Mouse (Mus musculus): ENCODE data around the gene Bahcc1. TPM values are rescaled to one million over a fixed set of nuclear protein-coding genes. Genes with fewer than 3 reads are reported as not detected.
A peak's percentile ranks its signal among the peaks of the same experiment; 100 is the strongest.

Bahcc1 gene
- polyA plus RNA-seq, 1 experiment from 2014 or later: 16.8 TPM

DNA sequence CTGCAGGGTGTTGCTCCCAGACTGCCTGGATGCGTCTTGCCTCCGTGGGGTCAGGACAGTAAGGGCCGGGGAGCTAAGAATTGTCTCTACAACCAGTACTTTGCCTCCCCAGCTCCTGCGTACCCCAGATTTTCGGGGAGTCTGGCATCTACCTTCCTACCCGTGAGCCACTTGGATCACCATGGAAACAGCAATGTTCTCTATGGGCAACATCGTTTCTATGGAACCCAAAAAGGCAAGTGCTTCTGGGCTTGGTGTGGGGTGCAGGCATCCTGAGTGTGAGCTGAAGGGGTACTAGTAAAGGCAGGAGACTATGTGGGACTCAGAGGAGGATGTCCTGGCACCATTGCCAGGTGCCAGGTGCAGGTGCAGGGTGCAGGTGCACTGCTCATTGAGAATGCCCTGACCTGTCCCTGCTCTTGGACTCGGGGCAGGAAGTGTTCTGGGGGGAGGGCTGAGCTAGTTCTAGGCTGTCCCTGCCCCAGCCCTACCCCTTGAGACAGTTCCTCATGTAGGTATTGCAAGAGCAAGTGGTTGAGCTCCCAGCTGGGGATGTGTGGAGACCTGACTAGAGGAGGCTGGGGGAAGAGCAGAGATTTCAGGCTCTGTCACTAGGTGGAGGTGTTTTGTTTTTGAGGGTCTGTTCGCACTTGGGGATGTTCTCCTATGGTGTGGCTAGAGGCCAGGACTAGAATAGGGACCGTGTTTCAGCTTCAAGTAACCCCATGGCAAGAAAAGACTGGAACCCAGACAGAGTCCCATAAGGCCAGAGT is 35.6 kb downstream of the Bahcc1 start:
- Histone ChIP-seq H3K9me3 (no peaks in the 10 kb centered on the region), H3K36me3 (peaks cover 52% of the 10 kb centered on the region), H3K27ac (no peak overlapping the region), H3K4me1 (peaks cover 48% of the 10 kb centered on the region), H3K4me3 (no peak overlapping the region), H3K9ac (no peak overlapping the region), H3K4me2 (replicated peaks) (no peak overlapping the region), H3K27me3 (no peaks in the 10 kb centered on the region)
- 87% methylated on average over 10 of the region's 10 CpGs for WGBS
- ATAC-seq (ENCODE audit: insufficient number of reproducible peaks, insufficient read depth, low FRiP score, low TSS enrichment): no peak

DNA sequence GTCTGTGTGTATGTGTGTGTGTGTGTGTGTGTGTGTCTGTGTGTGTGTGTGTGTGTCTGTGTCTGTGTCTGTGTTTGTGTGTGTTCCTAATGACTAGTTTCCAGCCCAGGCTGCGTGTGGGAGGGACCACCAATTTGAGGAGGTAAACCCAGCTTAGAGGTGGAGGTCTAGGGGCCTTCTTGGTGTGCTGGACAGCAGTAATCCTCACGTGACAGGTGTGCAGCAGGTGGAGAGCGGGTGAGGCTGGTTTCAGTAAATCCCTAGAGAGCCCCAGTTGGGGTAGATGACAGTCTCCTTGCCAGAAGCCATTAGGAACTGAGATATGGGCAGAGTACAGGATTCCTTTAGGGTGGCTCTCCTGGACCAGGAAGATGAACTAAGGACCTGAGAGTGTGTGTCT is 36.3 kb downstream of the Bahcc1 start:
- Histone ChIP-seq H3K9ac (no peak overlapping the region), H3K9me3 (no peaks in the 10 kb centered on the region), H3K36me3 (peaks cover 58% of the 10 kb centered on the region), H3K4me2 (replicated peaks) (no peak overlapping the region), H3K4me1 (peaks cover 41% of the 10 kb centered on the region), H3K27ac (0 out of 2 replicates have a peak overlapping the region, but pooled peaks have one; percentile 7), H3K4me3 (no peak overlapping the region), H3K27me3 (no peaks in the 10 kb centered on the region)
- no peak for ATAC-seq (ENCODE audit: insufficient number of reproducible peaks, insufficient read depth, low FRiP score, low TSS enrichment)
- 87% methylated on average over 3 of the region's 3 CpGs for WGBS

DNA sequence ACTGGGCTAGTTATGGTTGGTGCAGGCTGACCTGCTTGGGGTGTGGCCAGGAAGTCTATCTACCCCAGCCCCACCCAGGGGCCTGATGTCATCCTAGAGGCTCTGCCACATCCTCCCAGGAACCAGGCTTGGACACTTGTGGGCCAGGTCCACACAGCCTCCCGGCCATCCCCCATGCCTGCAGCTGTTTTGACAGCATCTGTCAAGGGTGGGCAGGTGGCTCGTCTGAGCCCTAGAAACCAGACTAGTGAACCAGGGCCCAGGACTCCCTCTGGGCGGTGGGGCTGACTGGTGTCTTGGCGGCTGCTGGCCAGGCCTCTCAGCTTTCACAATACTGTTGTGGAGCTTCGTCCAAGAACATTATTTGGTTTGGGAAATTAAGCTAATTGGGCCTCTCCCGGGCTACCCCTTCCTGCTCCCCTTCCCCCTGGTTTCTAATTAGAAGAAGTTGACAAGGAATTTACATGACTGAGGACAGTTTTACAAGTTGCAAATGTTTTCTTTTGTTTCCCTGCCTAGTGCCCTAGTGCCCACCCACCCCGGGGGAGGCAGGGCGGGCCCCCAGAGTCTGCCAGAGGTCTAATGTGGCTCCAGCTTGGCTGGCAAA is 36.9 kb downstream of the Bahcc1 start:
- 30% methylated on average over 8 of the region's 8 CpGs for WGBS
- no peaks in the 10 kb centered on the region for H3K9me3 ChIP-seq
- no peaks in the 10 kb centered on the region for H3K27me3 ChIP-seq
- no peak overlapping the region for H3K4me3 ChIP-seq
- no peak for ATAC-seq (ENCODE audit: insufficient number of reproducible peaks, insufficient read depth, low FRiP score, low TSS enrichment)
- peaks cover 36% of the 10 kb centered on the region for H3K4me1 ChIP-seq
- H3K27ac ChIP-seq: peak overlapping the region; percentile 7; the same call in 1 of the 2 replicates
- no peak overlapping the region for H3K9ac ChIP-seq
- H3K36me3 ChIP-seq: peaks cover 64% of the 10 kb centered on the region
- H3K4me2 ChIP-seq (replicated peaks): no peak overlapping the region

DNA sequence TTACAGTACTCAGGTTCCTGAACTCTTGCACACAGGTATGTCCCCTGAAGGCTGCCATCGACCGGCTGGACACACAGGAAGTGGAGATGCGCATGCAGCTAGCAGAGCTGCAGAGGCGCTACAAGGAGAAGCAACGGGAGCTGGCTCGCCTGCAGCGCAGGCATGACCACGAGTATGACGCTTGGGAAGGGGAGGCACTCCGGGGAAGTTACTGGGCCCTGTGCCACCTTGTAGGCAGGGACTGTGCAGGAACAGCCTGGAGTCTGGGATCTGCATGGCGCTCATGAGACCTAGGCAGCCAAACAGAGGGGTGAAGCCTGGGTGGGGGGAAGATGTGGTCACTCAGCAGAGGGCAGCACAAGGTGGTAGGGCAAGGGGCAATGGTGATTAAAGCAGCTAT is 46.6 kb downstream of the Bahcc1 start:
- 0 out of 2 replicates have a peak overlapping the region, but pooled peaks have one; percentile 30 for H3K27ac ChIP-seq
- no peak overlapping the region for H3K4me3 ChIP-seq
- H3K27me3 ChIP-seq: no peaks in the 10 kb centered on the region
- ATAC-seq (ENCODE audit: insufficient number of reproducible peaks, insufficient read depth, low FRiP score, low TSS enrichment): no peak
- H3K9ac ChIP-seq: no peak overlapping the region
- peaks cover 94% of the 10 kb centered on the region for H3K36me3 ChIP-seq
- 84% methylated on average over 11 of the region's 11 CpGs for WGBS
- no peak overlapping the region for H3K4me2 ChIP-seq (replicated peaks)
- H3K4me1 ChIP-seq: peaks cover 19% of the 10 kb centered on the region; the same call in 1 of the 2 replicates
- H3K9me3 ChIP-seq: no peaks in the 10 kb centered on the region

DNA sequence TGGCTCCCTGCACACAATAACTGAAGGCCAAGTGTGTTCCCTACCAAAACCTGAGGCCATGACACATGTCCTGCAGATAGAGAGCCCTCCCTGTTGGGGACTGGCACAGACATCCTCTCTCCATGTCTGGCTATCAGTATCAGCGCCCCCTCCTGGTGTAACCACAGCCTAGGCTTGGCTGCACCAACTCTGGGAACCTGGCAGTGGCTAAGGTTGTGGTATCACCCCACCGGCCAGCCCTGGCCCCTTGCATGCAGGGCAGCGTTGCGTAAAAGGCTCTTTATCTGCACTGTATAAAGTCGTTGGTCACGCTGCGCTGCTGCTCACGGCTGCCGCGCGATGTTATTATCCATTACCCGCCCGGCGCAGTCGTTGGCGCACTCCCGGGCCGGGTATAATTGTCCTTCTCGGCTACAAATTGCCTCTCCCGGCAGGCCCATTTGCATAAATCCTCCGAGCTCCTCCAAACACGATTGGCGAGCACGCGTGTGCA is 47.6 kb downstream of the Bahcc1 start:
- H3K9me3 ChIP-seq: no peaks in the 10 kb centered on the region
- H3K27ac ChIP-seq: peak overlapping the region; percentile 0; the same call in 1 of the 2 replicates
- no peak overlapping the region for H3K4me3 ChIP-seq
- peaks cover 19% of the 10 kb centered on the region; the same call in 1 of the 2 replicates for H3K4me1 ChIP-seq
- H3K36me3 ChIP-seq: peaks cover 94% of the 10 kb centered on the region
- H3K27me3 ChIP-seq: no peaks in the 10 kb centered on the region
- ATAC-seq (ENCODE audit: insufficient number of reproducible peaks, insufficient read depth, low FRiP score, low TSS enrichment): no peak
- no peak overlapping the region for H3K4me2 ChIP-seq (replicated peaks)
- H3K9ac ChIP-seq: no peak overlapping the region
- WGBS: 53% methylated on average over 25 of the region's 25 CpGs

DNA sequence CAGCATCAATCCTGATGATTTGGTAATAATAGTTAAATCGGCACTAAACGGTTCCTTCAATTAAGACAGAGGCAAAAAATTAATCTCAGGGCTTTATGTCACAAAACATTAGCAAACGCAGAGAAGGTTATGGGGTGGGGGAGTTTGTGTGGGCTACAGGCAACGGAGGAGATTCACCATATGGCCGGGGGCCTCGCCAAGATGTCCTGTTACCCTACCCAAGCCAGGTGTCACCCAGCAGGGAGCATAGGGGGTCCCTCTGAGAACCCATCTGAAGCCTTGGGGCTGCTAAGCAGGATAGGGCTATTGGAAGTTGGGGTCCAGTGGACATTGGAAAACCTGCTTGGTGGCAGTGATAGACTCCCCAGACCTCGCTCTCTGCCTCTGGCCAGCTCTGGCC is 48.0 kb downstream of the Bahcc1 start:
- H3K4me3 ChIP-seq: no peak overlapping the region
- no peaks in the 10 kb centered on the region for H3K9me3 ChIP-seq
- WGBS: 61% methylated on average over 7 of the region's 7 CpGs
- H3K4me2 ChIP-seq (replicated peaks): no peak overlapping the region
- H3K4me1 ChIP-seq: peaks cover 19% of the 10 kb centered on the region; the same call in 1 of the 2 replicates
- H3K9ac ChIP-seq: no peak overlapping the region
- ATAC-seq (ENCODE audit: insufficient number of reproducible peaks, insufficient read depth, low FRiP score, low TSS enrichment): no peak
- 0 out of 2 replicates have a peak overlapping the region, but pooled peaks have one; percentile 6 for H3K27ac ChIP-seq
- H3K27me3 ChIP-seq: no peaks in the 10 kb centered on the region
- peaks cover 94% of the 10 kb centered on the region for H3K36me3 ChIP-seq

DNA sequence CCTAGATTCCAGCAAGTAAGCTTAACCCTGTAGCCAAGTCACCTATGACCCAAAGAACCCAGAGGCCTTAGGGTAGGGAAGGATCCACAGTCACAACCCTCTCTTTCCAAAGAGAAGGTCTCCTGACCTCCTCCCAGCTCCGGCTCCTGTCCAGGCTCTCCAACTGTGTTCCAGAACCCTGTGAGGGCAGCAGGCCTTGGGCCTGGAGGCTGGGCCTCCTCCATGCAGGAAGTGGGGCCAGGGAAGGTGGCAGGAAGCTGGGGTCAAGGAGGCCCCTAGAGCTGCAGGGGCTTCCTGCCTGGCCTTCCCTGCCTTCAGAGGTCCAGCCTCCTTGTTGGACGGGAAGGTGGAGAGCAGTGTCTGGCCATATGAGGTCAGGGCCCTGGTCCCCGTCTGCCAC is 48.5 kb downstream of the Bahcc1 start:
- 48% methylated on average over 3 of the region's 3 CpGs for WGBS
- H3K4me2 ChIP-seq (replicated peaks): no peak overlapping the region
- no peaks in the 10 kb centered on the region for H3K9me3 ChIP-seq
- no peak for ATAC-seq (ENCODE audit: insufficient number of reproducible peaks, insufficient read depth, low FRiP score, low TSS enrichment)
- H3K4me1 ChIP-seq: peaks cover 19% of the 10 kb centered on the region; the same call in 1 of the 2 replicates
- H3K27ac ChIP-seq: 0 out of 2 replicates have a peak overlapping the region, but pooled peaks have one; percentile 32
- H3K9ac ChIP-seq: no peak overlapping the region
- H3K36me3 ChIP-seq: peaks cover 94% of the 10 kb centered on the region
- no peak overlapping the region for H3K4me3 ChIP-seq
- H3K27me3 ChIP-seq: no peaks in the 10 kb centered on the region

DNA sequence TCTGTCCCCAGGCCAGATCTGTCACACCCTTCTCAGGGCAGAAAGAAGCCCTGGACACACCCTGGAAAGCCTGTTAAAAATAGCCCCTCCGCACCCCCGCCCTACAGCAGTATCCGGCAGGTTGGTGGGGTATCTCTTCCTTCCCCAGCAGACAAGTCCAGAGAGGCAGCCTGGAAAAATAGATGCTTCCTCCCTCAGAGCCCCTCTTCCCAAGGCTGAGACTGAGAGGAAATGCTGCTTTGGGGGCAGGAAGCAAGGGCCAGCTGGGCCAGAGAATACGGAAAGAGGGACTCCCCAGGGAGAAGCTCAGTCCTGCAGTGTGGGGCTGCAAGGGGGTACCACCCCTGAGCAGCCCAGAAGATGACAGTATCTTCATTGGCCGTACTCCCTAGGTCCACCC is 50.8 kb downstream of the Bahcc1 start:
- Histone ChIP-seq H3K9ac (no peak overlapping the region), H3K4me1 (peaks cover 19% of the 10 kb centered on the region; the same call in 1 of the 2 replicates), H3K9me3 (no peaks in the 10 kb centered on the region), H3K27ac (no peak overlapping the region), H3K36me3 (peaks cover 96% of the 10 kb centered on the region), H3K4me3 (no peak overlapping the region), H3K27me3 (no peaks in the 10 kb centered on the region), H3K4me2 (replicated peaks) (no peak overlapping the region)
- no peak for ATAC-seq (ENCODE audit: insufficient number of reproducible peaks, insufficient read depth, low FRiP score, low TSS enrichment)
- 80% methylated on average over 5 of the region's 5 CpGs for WGBS

DNA sequence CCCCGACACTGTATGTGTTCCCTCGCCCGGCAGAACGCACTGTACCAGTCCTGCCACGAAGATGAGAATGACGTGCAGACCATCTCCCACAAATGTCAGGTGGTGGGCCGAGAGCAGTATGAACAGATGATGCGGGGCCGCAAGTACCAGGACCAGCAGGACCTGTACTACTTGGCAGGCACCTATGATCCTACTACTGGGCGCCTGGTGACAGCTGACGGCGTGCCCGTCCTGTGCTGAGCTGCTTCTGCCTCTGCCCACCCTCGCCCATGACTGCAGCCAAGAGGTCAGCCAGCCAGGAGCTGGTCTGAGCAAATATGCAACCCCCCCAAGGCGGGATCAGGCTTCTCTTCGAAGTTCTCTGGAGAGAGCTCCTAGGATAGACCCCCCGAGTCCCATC is 56.9 kb downstream of the Bahcc1 start:
- no peak overlapping the region for H3K4me2 ChIP-seq (replicated peaks)
- no peak overlapping the region for H3K27ac ChIP-seq
- no peaks in the 10 kb centered on the region for H3K9me3 ChIP-seq
- no peaks in the 10 kb centered on the region for H3K27me3 ChIP-seq
- 93% methylated on average over 17 of the region's 17 CpGs for WGBS
- ATAC-seq (ENCODE audit: insufficient number of reproducible peaks, insufficient read depth, low FRiP score, low TSS enrichment): no peak
- H3K36me3 ChIP-seq: peaks cover 72% of the 10 kb centered on the region
- no peak overlapping the region for H3K4me3 ChIP-seq
- peaks cover 20% of the 10 kb centered on the region for H3K4me1 ChIP-seq
- no peak overlapping the region for H3K9ac ChIP-seq

DNA sequence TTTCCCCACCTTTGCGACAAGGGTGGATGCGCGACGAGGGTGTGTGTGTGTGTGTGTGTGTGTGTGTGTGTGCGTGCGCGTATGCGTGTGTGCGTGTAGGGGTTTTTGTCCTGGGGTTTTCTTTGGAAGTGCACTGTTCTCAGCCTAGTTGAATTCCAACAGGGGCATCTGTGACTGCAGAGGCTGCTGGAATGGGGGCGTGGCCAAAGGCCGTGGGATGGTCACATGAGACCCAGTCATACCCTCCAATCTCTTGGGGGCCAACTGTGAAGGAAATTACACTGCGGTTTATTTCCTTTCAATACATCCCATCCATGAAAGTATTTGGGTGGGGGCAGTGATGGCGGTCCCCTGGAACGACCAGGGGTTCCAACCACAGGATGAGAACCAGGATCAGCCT is 57.5 kb downstream of the Bahcc1 start:
- H3K36me3 ChIP-seq: peaks cover 66% of the 10 kb centered on the region
- H3K27ac ChIP-seq: 0 out of 2 replicates have a peak overlapping the region, but pooled peaks have one; percentile 30
- no peaks in the 10 kb centered on the region for H3K27me3 ChIP-seq
- H3K9me3 ChIP-seq: no peaks in the 10 kb centered on the region
- no peak overlapping the region for H3K9ac ChIP-seq
- ATAC-seq (ENCODE audit: insufficient number of reproducible peaks, insufficient read depth, low FRiP score, low TSS enrichment): no peak
- 88% methylated on average over 14 of the region's 14 CpGs for WGBS
- H3K4me3 ChIP-seq: no peak overlapping the region
- no peak overlapping the region for H3K4me2 ChIP-seq (replicated peaks)
- peaks cover 24% of the 10 kb centered on the region for H3K4me1 ChIP-seq

DNA sequence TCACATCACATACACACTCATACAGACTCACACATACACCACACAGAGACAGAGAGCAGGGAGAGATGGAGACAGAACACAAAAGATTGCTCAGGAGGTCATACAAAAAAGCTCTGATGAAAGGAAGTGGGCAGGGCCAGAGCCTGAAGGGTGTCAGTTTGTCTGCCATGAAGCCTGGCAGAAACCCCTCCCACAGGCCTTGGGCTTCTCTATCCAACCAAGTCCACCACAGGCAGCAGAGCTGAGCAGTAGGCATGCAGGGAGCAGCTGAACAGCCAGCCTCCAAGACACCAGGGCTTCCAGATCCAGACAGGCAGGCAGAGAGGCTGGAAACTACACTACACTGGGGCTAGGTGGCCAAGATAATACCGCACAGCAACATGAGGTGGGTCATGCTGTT is 61.0 kb downstream of the Bahcc1 start:
- Histone ChIP-seq H3K4me2 (replicated peaks) (no peak overlapping the region), H3K4me3 (no peak overlapping the region), H3K27ac (peak overlapping the region; percentile 63; the same call in 1 of the 2 replicates), H3K4me1 (peaks cover 47% of the 10 kb centered on the region), H3K9me3 (no peaks in the 10 kb centered on the region), H3K36me3 (peaks cover 32% of the 10 kb centered on the region), H3K27me3 (no peaks in the 10 kb centered on the region), H3K9ac (no peak overlapping the region)
- WGBS: 84% methylated on average over 1 of the region's 1 CpGs
- ATAC-seq (ENCODE audit: insufficient number of reproducible peaks, insufficient read depth, low FRiP score, low TSS enrichment): no peak
